Mouse (Mus musculus) T-helper 2 cell (primary cell): ENCODE results near the gene Gm10300.

Experiments used
- in situ Hi-C: fragments of 300-600 bp; cut with MboI, MseI; formaldehyde crosslinking; loops from one replicate; pipeline ENCODE4 v1.15.1; 2025; ENCODE audit warnings: high pct_unique_total_duplicates

Gene Gm10300

DNA sequence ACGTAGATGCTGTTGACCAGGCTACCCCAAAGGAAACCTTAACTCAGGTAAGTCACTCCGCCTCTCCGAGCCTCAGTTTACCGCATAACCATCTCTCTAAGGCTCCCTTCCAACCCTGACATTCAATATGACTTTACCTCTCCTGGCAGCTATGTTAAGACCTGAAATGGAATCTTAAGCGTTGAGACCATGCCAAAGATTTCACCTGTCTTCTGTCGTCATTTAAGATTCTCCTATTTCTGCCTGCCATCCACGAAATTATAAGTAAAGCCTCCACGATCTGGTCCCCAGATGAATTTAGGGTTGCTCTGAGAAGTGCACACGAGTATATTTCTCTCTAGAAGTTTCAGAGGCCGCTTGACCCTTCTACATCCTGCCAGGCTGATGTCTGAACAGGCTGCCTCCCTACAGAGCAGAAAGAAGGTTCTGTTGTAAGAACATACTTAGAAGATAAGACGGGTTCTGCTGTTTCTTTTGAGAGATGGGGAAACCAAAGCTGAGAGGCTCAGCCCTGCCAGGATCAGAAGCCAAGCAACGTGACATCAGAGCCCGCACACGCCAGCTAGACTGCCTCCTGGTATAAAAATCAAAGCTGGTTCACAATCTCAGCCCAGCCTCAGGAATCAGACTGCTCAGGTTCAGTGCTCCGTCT, 24.8 kb upstream of the Gm10300 start:
- in situ Hi-C loops = loop anchor here (25.0 kb wide), 1 partner anchor 1137 kb away; the partner anchor contains the start of gene Laptm5

DNA sequence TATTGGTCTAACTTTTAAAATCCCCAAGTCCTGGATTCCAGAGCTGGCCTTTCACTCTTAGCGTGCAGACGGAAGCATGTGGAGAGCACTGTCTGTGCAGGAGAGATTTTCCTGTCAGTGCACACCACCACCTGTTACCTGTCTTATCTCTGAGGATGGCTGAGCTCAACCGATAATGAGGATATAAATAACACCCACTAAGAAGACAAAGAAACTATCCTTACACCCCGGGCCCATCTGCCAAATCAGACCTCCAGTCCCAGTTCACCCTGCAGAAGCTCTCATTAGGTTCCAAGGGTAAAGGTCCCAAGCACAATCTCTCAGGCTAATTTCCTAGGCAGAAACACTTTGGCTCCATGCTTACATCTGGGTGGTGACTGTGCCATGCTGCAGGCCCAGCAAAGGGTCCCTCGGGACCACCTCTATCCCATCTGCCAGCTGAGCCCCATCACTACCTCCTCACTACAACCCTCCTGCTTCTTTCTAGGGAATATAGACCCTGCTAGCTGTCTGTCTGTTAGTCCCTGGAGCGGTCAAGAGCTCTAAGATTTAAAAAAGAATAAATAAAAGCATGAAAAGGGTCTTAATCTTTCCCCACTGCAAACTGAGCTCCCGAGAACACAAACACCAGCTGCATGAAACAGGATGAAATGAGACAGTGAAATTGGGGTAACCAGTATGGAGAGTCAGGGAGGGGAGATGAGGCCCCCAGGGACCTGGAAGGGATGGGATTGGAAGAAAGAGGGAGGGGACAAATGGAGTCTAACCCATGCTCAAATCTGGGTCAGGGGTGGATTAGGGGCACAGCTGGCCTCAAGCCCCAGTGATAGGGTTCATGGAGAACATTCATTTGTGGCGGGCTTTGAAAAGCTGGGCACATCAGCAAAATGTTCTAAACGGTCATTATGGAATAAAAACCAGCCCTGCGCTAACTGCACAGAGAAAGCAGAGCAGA, 22.9 kb upstream of the Gm10300 start:
- in situ Hi-C loops = no loop called here

DNA sequence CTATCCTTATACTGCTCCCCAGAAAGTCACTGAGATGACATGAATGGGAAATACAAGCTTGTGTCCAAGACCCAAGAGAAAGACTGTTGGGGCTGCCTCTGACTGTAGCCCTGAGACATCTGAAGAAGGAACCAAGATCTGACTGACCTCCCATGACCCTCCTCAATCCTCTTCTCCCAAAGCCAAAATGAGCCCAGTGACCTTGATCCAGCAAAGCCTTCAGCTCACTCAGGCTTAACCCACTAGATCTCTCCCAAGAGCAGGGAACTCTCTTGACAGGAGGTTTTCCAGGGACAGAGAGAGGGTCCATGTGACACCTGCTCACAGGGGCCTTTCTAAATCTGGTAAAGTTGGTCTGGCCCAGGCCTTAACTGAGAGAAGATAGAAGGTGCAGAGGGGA, 17.2 kb upstream of the Gm10300 start:
- in situ Hi-C loops = no loop called here

DNA sequence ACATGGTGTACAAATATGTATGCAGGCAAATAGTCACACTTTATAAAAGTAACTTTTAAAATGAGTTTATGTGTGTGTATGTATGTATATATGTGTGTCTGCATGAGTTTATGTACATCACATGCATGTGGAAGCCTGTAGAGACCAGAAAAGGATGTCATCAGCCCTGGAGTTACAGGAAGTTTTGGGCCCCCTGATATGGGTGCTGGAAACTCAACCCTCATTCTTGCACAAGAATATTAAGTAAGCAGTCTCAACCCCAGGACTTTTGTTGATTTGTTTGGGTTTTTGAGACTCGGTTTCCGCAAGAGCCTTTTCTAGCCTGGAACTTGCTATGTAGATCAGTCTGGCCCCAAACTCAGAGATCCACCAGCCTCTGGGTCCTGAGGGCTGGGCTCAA, 15.0 kb upstream of the Gm10300 start:
- in situ Hi-C loops = no loop called here

DNA sequence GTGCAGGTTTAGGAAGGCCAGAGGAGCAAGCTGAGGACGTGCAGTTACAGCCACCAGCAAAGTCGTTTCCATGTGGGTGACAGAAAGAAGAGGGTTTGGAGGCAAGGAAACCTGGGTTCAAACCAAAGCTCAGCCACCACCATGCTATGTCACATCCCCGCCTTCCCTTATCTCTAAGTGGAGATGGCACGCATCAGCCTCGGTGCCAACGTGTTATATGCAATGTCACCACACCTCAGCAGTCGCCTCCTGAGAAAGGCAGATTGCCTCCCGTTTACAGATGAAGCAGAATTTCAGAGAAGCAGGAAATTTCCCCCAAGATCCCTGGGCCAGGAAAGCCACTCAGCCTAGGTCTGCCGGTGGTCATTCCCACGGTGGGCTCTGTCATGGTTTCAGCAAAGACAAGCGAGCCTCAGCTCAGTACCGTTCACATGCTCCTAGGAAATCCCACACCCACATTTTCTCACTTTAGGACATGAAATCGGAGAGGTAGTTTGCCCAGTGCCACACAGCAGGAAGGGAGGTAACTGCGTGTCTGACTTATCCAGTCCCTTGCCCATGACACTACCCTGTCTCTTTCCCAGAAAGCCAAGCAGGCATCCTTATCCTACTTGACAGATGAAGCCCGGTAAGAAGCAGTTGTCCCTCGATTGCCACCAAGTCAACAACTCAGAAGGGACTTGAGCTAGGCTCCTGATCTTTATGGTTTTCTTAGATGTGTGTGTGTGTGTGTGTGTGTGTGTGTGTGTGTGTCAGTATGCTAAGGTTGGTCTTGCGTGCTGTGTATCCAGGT, 14.3 kb upstream of the Gm10300 start:
- in situ Hi-C loops = no loop called here

DNA sequence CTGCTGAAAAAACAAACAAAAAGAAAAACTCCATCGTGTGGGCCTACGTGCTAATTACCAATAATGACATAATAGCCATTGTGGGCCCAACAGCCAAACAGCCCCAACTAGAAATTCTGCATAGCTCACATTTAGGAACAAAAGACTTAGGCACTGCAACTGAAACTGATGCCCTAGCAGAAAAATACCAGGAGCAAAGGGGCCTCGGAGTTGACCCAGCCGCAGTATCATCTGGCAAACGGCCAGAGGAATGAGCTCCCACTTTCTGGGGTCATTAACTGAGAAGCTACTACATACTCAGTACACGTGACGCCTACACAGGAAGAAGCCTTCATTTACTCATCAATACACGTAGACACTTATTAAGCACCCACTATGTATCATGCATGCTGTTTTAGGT, 12.2 kb upstream of the Gm10300 start:
- in situ Hi-C loops = no loop called here

DNA sequence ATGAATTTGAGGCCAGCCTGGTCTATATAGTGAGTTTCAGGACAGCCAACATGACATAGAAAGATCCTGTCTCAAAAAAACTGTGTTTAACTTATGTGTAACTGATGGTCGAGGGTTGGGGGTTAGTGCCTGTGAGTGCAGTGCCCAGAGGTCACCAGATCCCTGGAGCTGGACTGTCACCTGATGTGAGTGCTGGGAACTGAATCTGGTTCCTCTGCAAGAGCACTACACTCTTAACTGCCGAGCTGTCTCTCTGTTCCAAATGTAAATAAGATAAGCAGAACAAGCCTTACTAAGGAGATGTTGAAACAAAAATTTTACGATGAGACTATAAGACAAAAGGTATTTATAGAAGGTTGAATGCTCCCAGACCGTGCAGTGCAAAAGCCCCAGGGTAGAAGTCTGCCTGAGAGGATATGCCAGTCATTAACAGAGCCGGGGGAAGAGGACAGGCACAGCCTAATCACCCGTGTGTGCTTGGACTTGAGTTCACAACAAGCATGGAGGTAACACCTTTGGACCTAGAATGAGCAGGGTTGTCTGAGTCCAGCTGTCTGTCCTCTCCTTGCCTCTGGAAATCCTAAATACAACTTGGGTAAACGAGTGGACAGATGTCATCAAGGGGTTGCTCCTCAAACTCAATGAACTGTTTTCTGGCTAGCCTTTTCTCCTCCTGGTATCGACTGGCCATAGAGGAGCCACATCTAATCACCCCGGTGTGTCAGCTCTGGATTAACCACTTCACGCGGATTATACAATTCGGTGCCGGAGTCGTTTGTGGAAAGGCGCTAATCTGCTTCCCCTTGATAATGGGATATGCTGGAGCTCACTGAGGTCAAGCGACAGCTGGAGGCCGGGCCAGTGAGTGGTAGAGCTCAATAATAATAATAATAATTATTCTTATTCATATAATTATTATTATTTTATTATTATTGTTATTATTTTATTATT, 11.3 kb upstream of the Gm10300 start:
- in situ Hi-C loops = no loop called here

DNA sequence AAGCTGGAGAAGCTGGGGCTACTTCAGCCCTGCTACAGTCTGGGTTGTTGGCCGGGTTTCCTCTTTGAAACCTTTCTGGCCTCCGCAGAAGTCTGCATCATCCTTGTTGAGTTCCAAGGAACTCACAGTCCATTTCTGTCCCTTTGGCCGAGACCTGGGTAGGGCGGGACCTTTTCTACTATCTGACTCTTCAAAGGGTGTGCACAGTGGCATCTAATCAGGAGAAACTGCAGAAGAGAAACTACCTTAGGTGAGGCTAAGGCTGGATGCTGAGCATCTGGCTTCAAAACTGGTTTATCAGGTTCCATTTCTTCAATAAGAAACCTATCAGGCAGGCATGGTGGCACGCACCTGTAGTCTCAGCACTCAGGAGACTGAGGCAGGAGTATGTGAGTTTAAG, 9.9 kb upstream of the Gm10300 start:
- in situ Hi-C loops = no loop called here

DNA sequence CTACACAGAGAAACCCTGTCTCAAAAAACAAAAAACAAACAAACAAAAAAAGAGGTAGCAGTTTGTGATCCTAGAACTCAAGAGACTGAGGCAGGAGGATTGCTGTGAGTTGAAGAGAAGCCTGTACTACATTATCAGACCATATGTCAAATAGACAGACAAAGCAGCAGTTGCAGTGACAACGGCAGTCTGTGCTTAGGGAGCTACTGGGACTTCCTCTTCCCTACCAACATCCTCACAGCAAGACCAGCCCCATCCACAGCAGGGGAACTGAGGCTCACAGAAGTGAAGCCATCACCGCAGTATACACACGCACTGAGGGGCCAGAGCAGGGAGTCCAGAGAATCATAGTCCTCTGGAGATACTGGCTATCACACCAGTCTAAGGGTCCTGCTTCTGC, 8.9 kb upstream of the Gm10300 start:
- in situ Hi-C loops = no loop called here

DNA sequence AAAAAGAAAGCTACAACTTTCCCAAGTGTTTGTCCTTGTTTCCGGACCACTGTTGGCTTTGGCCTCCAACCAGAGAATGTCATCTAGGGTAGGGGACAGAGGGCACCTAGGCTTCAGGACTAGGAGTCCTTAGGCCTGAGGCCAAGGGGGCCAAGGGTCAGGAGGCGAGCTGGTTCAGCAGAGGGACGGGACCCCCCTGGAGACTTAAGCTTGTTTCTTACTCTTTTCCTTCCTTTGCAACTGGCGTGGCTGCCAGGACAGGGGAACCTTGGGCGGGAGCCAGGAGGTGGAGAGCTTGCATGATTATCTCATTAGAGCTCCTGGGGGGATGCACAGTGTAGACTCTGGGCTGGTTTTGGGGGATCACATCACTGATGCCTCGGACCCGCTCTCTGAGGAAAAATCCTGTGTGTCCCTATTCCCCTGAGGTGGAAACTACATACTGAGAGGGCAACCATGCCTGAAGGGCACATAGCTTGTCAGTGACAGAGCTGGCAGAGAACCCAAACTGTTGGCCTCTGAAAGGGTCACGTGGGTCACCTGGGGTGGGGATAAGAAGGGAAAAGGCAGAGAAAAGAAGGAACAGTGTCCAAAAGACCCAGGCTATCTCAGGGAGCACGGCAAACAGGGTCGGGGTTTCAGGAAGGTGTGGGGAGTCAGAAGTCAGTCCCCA, 8.3 kb upstream of the Gm10300 start:
- in situ Hi-C loops = no loop called here

DNA sequence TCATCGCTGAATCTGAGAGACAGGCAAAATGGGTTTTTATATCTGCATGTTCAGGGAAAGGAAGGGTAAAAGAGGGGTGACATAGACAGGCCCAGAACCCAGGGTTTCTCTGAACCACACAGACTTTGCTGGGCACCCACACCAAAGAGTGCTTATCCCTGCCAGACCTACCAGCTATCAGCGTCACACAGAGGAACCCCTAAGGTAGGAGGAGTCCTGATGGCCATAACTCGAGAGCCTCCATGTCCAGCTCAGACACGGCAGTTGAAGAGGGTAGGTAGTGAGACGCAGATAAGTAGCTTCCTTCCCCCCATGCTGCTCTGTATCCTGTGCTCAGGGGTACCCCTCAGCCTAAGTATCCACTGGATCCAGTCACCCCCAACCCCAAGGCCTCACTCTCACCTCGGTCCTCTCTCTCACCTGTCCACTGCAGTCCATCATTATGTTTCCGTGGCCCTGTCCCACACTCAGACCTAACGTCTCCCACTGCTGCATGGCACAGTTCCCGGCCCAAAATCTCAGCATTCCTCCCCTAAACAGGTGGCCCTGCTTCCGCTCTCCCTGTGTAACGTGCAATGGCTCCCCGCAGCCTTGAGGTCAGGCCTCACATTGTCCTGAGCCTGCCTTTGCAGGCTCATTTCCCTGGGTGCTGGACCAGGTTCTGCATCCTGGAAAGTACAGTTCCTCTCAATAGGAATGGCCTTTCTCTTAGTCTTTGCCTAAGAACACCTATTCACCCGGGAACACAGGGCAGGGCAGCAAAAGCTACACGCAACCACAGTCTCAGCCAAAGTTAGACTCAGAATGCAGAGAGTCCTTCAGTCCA, 7.2 kb upstream of the Gm10300 start:
- in situ Hi-C loops = no loop called here

DNA sequence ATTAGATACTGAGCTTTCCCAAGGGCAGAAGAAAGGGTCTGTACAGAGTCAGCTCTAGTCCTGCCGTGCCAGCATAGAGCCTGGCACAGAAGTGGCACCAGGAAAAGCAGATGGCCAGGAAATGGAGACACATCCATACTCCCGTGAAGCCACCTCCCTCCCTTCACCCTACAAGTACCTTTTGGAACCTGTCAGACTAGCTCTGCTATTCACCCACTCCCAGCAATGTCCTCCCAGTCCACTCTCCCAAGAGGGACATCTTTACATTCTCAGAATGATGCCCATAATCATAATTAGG, 6.6 kb upstream of the Gm10300 start:
- in situ Hi-C loops = no loop called here

DNA sequence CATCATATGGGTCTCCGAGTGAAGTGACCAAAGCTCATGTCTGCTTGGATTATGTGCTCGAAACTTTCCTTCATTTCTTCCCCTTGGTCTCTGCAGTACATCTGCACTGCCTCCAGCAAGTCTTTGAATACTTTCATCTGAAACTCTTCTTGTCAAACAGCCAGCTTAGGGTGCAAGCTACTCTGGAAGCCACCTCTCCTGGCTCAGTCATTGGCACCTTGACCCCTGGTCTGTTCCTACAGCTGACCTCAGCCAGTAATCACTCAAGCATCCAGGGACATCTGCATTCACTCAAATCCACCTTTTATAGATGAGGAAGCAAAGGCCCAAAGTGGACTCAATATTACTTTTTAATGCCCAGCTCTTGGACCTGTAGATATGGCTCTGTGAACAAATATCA, 2.8 kb upstream of the Gm10300 start:
- in situ Hi-C loops = no loop called here

DNA sequence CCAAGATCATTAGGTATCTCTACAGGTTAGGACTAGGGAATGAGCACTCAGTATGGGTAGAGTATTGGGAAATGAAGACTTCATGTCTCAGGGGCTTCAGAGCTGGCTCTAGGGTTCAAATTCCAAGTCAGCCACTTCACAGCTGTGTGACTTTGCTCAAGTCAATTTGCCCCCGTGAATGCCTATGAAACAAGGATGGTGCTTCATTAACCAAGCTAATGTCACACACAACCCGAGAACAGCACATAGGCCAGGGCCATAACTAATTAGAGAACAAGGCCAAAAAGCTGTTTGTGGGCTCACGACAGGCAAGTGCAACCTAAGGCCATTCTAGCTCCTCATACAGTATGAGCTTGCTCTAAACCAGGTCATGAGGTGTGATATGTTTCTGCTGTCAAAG, 2.3 kb upstream of the Gm10300 start:
- in situ Hi-C loops = no loop called here

DNA sequence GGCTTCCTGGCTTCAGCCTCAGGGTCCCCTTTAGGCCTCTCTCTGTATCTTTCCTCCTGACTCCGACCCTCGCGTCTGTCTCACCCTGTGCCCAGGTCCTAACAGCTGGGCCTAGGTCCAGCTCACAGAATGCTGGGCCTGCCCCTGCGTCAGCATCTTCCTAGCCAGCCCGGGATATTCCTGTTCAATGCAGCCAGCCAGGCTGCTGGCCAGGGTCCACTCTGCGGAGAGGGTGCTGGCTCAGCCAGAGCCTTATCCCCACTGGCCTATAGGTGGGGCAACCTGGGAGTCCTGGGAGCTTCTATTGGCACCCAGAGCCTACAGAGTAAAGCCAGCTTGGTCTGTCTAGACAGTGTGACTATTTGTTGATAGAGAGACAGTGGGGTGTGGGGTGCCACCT, 1.6 kb upstream of the Gm10300 start:
- in situ Hi-C loops = no loop called here

DNA sequence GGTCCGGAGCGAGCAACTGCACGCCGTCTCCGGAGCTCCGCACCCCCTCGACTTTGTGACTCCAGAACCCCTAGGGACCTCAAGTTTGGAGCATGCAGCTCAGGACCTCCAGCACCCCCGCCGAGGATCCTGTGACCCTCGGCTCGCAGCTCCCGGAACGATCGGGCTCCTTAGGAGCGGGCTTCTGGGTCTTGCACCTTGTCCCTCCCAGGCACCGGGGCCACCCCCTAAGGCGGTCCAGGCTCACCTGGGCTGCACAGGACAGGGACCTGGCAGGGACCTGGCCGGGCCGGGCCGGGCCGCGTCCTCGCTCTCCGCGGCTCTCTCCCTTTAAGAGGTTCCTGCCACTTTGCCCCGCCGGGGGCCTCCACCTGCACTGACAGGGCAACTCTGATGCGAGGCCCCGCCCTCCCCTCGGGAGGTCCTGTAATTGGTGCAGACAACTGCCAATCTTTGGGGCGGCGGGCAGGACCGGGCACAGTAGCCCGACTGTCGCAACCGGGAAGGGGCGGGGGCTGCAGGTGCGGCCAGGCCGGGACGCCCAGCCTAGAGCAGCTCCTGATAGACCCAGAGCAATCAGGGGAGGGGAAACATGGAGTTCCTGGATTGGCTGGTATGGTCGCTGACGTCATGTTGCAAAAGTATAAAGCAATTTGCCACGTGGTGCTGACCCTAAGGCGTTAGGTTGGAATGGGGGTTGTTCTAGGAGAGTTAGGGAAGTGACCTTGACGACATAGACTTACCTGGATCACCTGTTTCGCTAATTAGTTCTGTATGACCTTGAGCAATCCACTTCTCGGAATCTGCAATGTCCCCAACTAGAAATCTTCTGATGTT, 654 bp downstream of the Gm10300 start, which contains the start of gene Epb41:
TSS of gene Epb41 (minus strand) at position 389 of the 837 bp plus-strand sequence.
- in situ Hi-C loops = loop anchor here (5.0 kb wide), 1 partner anchor 98 kb away; no protein-coding TSS in a partner anchor

DNA sequence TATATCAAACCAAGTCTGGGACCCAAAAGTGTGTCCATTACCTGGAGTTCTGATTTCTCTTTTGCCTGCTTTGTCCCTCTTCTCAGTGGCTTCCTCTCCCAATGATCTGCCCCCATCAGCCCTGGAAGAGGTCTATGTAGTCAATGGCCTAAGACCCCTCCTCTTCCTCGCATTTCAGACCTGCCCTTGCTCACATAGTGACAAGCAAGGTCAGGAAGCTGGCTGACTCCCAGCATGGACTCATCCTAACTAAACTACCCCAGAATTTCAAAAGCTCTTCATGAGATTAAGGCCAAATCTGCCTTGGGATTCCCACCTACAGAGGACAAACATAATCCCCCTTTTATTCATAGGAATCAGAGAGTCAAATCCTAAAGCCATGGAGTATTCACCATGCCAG, 1.3 kb downstream of the Gm10300 start:
- in situ Hi-C loops = loop anchor here (5.0 kb wide), 1 partner anchor 98 kb away; no protein-coding TSS in a partner anchor
